Mouse (Mus musculus) ES-E14 (cell line): ENCODE measurements around the gene Gramd2. TPM values are rescaled to one million over a fixed set of nuclear protein-coding genes. Genes with fewer than 3 reads are reported as not detected.

ENCODE experiments used
- DNase-seq: peaks from one replicate; pipeline ENCODE4 v3.0.0-alpha.2; 2013; ENCODE audit warnings: low read depth, low spot score
- H3K27ac ChIP-seq: 2 replicates; pipeline ENCODE4 v1.5.1; 2012; ENCODE audit warnings: low read depth, mild to moderate bottlenecking, low read length, moderate library complexity, mixed read lengths; ENCODE audit not compliant: poor library complexity, insufficient read depth, severe bottlenecking
- H3K36me3 ChIP-seq: 2 replicates; pipeline ENCODE4 v1.6.1; 2012; ENCODE audit warnings: mild to moderate bottlenecking, low read length, moderate library complexity, mixed read lengths; ENCODE audit not compliant: control insufficient read depth, poor library complexity, insufficient read depth, severe bottlenecking
- H3K4me1 ChIP-seq, 2 experiments: fragments of 150-350 bp in 1 of 2; sonication (generic) in 1 of 2; 2 replicates each; pipeline ENCODE4 v1.6.1; 2012; ENCODE audit warnings: low read length in 2 of 2, mild to moderate bottlenecking in 1 of 2, mixed read lengths in 1 of 2; ENCODE audit not compliant: control insufficient read depth in 2 of 2, insufficient read depth in 2 of 2, poor library complexity in 1 of 2
- H3K4me3 ChIP-seq, 2 experiments: fragments of 150-350 bp in 1 of 2; sonication (generic) in 1 of 2; 2 replicates each; pipeline ENCODE4 v1.5.1; 2012; ENCODE audit warnings: low read length in 2 of 2, low read depth in 1 of 2, mild to moderate bottlenecking in 1 of 2, mixed read lengths in 1 of 2; ENCODE audit not compliant: insufficient read depth in 1 of 2, poor library complexity in 1 of 2, severe bottlenecking in 1 of 2
- H3K9ac ChIP-seq: 2 replicates; pipeline ENCODE4 v1.6.1; 2012; ENCODE audit warnings: low read depth, mild to moderate bottlenecking, low read length, mixed read lengths; ENCODE audit not compliant: poor library complexity, insufficient read depth, severe bottlenecking
- H3K9me3 ChIP-seq: fragments of 150-350 bp; sonication (generic); 2 replicates; pipeline ENCODE4 v1.6.1; 2012; ENCODE audit warnings: low read depth, mild to moderate bottlenecking, low read length; ENCODE audit not compliant: control insufficient read depth, insufficient read depth
- CHD2 ChIP-seq: IDR thresholded peaks from 2 replicates; pipeline ENCODE4 v1.6.1; 2014; ENCODE audit warnings: mild to moderate bottlenecking, low read depth, low read length, inconsistent platforms
- HCFC1 ChIP-seq: IDR thresholded peaks from 2 replicates; pipeline ENCODE4 v1.6.1; 2012; ENCODE audit warnings: low read length, inconsistent platforms, borderline replicate concordance; ENCODE audit not compliant: insufficient read depth
- MAFK ChIP-seq: IDR thresholded peaks from 2 replicates; pipeline ENCODE4 v1.6.1; 2014; ENCODE audit warnings: mild to moderate bottlenecking, low read depth, low read length, inconsistent platforms; ENCODE audit not compliant: insufficient read depth
- ZC3H11A ChIP-seq: IDR thresholded peaks from 2 replicates; pipeline ENCODE4 v1.6.1; 2012; ENCODE audit warnings: low read depth, mild to moderate bottlenecking, inconsistent platforms, low read length, borderline replicate concordance
- ZNF384 ChIP-seq: IDR thresholded peaks from 2 replicates; pipeline ENCODE4 v1.6.1; 2012; ENCODE audit warnings: low read depth, low read length, inconsistent platforms
- in situ Hi-C, 2 experiments: fragments of 600-800 bp; cut with MboI; formaldehyde crosslinking; loops; one replicate each; pipeline ENCODE4 v1.15.1; 2025; ENCODE audit warnings: low sequenced_read_pairs in 2 of 2, inconsistent platforms in 1 of 2; ENCODE audit not compliant: unreplicated experiment in 2 of 2
- total RNA-seq: library from RNA; depleted of rRNA; stranded (reverse); fragments of 300-350 nt; gene quantifications from 2 replicates; pipeline ENCODE4 v1.2.3, GENCODE M21; 2012

Gene Gramd2
- total RNA-seq, 1 experiment, result 3.5 TPM

DNA sequence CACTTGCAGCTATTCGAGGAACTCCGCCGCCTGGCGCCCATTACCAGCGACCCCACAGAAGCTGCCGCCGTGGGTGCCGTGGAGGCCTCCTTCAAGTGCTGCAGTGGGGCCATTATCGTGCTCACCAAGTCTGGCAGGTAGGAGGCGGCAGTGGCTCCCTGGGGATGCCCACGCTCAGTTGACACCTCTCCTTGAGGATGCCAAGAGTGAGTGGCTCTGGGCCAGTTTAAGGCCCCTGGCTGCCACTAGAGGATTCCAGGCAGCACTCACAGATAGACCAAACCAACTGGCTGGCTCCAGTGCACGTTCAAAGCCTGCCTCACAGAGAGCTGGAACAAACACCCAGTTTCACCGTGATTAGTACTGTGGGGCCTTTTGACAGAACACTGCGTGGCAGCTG lies 4.3 kb upstream of the Gramd2 start:
- no peak for TF ChIP-seq MAFK
- no peak for TF ChIP-seq ZC3H11A
- TF ChIP-seq HCFC1, result no peak
- no peak for TF ChIP-seq ZNF384
- no peak for TF ChIP-seq CHD2
- in situ Hi-C loops, result no loop called here
- Histone ChIP-seq H3K4me3 (no peak overlapping the region), H3K4me1 (no peaks in the 10 kb centered on the region; a peak in 1 of 4 replicates), H3K27ac (no peak overlapping the region), H3K9ac (no peak overlapping the region), H3K9me3 (no peaks in the 10 kb centered on the region), H3K36me3 (peaks cover 65% of the 10 kb centered on the region)
- no peak for DNase-seq

DNA sequence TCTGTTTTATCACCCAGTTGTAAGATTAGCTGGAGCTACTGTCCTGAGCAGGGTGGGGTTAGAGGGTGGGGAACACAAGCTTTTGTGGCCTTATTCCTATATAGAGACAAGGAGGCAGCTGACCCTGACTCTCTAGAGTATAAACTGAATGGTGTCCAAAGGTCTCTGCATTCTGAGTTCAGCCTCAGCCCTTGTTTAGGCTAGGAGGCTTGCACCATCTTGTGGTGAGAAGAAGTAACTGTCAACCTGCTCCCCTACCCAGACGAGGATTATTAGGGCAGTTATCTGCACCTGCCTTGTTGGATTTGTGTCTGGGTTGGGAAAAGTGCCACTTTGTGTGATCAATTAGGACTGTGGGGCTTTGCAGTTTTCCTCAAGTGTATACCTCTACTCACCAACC lies 1.6 kb upstream of the Gramd2 start:
- H3K27ac ChIP-seq, result peak overlapping the region; percentile 66; the same call in 1 of the 2 replicates
- TF ChIP-seq ZNF384, result no peak
- no peak for TF ChIP-seq CHD2
- TF ChIP-seq ZC3H11A, result no peak
- no peak for TF ChIP-seq MAFK
- no peak for TF ChIP-seq HCFC1
- DNase-seq, result no peak
- in situ Hi-C loops, result no loop called here
- no peaks in the 10 kb centered on the region; a peak in 1 of 4 replicates for H3K4me1 ChIP-seq
- H3K4me3 ChIP-seq, result no peak overlapping the region
- H3K9ac ChIP-seq, result no peak overlapping the region
- H3K9me3 ChIP-seq, result no peaks in the 10 kb centered on the region
- peaks cover 44% of the 10 kb centered on the region for H3K36me3 ChIP-seq

DNA sequence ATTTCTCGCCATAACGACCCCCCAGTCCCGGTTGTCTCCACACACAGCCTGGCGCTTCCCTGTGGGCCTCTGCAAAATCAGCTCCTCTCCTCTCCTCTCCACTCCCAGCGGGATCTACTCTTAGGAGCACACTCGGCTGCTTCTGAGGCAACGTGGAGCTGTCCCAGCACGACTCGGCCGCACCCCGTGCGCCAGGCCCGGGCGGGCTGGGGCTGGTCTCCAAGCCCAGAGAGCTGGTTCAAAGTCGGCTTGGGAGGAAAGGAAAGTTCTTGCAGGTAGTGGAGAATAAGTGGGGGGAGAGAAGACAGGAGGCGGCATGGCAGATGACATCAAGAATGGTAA lies 561 bp downstream of the Gramd2 start:
- Histone ChIP-seq H3K4me3 (peak overlapping the region; percentile 63 to 75), H3K27ac (no peak overlapping the region), H3K4me1 (no peaks in the 10 kb centered on the region), H3K36me3 (peaks cover 26% of the 10 kb centered on the region), H3K9me3 (no peaks in the 10 kb centered on the region), H3K9ac (peak overlapping the region; percentile 83)
- TF ChIP-seq ZC3H11A (no peak), MAFK (no peak), CHD2 (no peak), ZNF384 (no peak), HCFC1 (no peak; the same call in 1 of the 2 replicates)
- DNase-seq, result no peak
- in situ Hi-C loops, result no loop called here

DNA sequence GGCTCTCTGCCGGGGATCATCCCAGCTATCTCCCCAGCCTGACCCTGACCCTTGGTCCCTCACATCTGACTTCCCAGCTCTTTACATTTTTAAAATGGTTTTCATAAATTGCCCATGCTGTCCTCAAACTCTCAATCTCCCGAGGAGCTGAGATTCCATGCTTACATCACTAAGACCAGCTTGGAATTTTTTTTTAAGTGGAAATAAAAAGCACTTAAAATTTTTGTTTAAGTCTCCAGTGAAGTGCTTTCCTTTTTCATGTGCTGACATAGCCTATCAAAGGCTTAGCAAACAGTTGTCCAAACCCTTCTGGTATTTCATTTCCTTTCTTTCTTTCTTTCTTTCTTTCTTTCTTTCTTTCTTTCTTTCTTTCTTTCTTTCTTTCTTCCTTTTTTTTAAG lies 4.1 kb downstream of the Gramd2 start:
- in situ Hi-C loops, result no loop called here
- Histone ChIP-seq H3K4me1 (peaks cover 0 to 7% of the 10 kb centered on the region in 2 experiments; a peak in 1 of 4 replicates), H3K36me3 (peaks cover 3% of the 10 kb centered on the region; the same call in 1 of the 2 replicates), H3K4me3 (no peak overlapping the region), H3K9ac (no peak overlapping the region), H3K27ac (no peak overlapping the region), H3K9me3 (no peaks in the 10 kb centered on the region)
- TF ChIP-seq ZC3H11A (no peak), CHD2 (no peak), HCFC1 (no peak), ZNF384 (no peak), MAFK (no peak)
- no peak for DNase-seq

DNA sequence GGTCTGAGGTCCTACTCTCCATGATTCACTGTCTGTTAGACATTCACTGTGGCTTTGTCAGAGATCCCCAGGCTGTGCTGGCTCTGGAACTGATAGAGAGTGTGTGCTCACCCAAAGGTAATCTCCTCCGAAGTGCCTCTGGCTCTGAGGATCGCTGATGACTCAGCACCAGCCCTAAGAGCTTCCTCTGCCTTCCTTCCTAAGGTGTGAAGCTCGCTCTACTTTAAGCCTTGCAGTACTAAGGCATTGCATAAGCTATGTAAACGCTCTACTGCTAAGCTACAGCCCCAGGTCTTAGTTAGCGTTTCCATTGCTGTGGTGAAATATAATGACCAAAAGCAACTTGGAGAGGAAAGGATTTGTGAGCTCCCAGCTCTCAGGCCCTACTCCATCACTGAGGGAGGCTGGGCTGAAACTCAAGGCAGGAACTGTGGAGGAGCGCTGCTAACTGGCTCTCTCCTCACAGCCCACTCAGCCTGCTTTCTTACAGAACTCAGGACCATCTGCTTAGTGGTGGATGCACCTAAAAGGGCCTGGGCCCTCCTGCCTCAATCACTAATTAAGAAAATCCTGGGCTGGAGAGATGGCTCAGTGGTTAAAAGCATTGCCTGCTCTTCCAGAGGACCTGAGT lies 7.6 kb downstream of the Gramd2 start:
- Histone ChIP-seq H3K27ac (no peak overlapping the region), H3K36me3 (no peaks in the 10 kb centered on the region)
- DNase-seq, result no peak

More for the DNA sequence above, 7.6 kb downstream of the Gramd2 start:
- H3K4me1 ChIP-seq, result peaks cover 0 to 18% of the 10 kb centered on the region in 2 experiments; a peak in 1 of 4 replicates
- H3K4me3 ChIP-seq, result no peak overlapping the region
- TF ChIP-seq ZC3H11A (no peak), CHD2 (no peak), HCFC1 (no peak), MAFK (peak; percentile 38; the same call in 1 of the 2 replicates), ZNF384 (no peak)
- no peak overlapping the region for H3K9ac ChIP-seq
- no peaks in the 10 kb centered on the region for H3K9me3 ChIP-seq
- in situ Hi-C loops, result no loop called here
